Mouse (Mus musculus): ENCODE measurements around the gene Wasf1. TPM values are rescaled to one million over a fixed set of nuclear protein-coding genes. Genes with fewer than 3 reads are reported as not detected.
A peak's percentile ranks its signal among the peaks of the same experiment; 100 is the strongest.

Gene Wasf1
- polyA plus RNA-seq, 1 experiment from 2014 or later = 27.7 TPM

- Histone ChIP-seq H3K9ac (ENCODE audit: low read depth, low read length) (no peak overlapping the region), H3K9me3 (ENCODE audit: control insufficient read depth, low read length) (no peaks in the 10 kb centered on the region), H3K27me3 (ENCODE audit: control insufficient read depth, insufficient read depth, low read length) (no peaks in the 10 kb centered on the region), H3K36me3 (ENCODE audit: control insufficient read depth, insufficient read depth, low read length) (no peaks in the 10 kb centered on the region), H3K4me1 (ENCODE audit: control insufficient read depth, insufficient read depth, low read length) (no peaks in the 10 kb centered on the region), H3K27ac (ENCODE audit: low read depth, low read length) (no peak overlapping the region), H3K4me2 (replicated peaks; ENCODE audit: low read depth, low read length) (no peak overlapping the region), H3K4me3 (ENCODE audit: low read length) (no peak overlapping the region)
- WGBS = 59% methylated on average over 7 of the region's 7 CpGs
- ATAC-seq (ENCODE audit: low FRiP score, low TSS enrichment) = no peak
These were observed 23.5 kb downstream of the Wasf1 start for GRCm38 (mm10) chr10:40906802-40907201.

GRCm38 (mm10) chr10:40908580-40908979, 25.3 kb downstream of the Wasf1 start:
- Histone ChIP-seq H3K27me3 (ENCODE audit: control insufficient read depth, insufficient read depth, low read length) (no peaks in the 10 kb centered on the region), H3K27ac (ENCODE audit: low read depth, low read length) (no peak overlapping the region), H3K4me2 (replicated peaks; ENCODE audit: low read depth, low read length) (no peak overlapping the region), H3K36me3 (ENCODE audit: control insufficient read depth, insufficient read depth, low read length) (no peaks in the 10 kb centered on the region), H3K4me3 (ENCODE audit: low read length) (no peak overlapping the region), H3K9me3 (ENCODE audit: control insufficient read depth, low read length) (no peaks in the 10 kb centered on the region), H3K9ac (ENCODE audit: low read depth, low read length) (no peak overlapping the region), H3K4me1 (ENCODE audit: control insufficient read depth, insufficient read depth, low read length) (no peaks in the 10 kb centered on the region)
- ATAC-seq (ENCODE audit: low FRiP score, low TSS enrichment) = no peak
- 54% methylated on average over 2 of the region's 2 CpGs for WGBS

GRCm38 (mm10) chr10:40910811-40911210, 27.5 kb downstream of the Wasf1 start:
- ATAC-seq (ENCODE audit: low FRiP score, low TSS enrichment) = no peak
- no peak overlapping the region for H3K27ac ChIP-seq (ENCODE audit: low read depth, low read length)
- H3K4me2 ChIP-seq (replicated peaks; ENCODE audit: low read depth, low read length) = no peak overlapping the region
- H3K9ac ChIP-seq (ENCODE audit: low read depth, low read length) = no peak overlapping the region
- H3K9me3 ChIP-seq (ENCODE audit: control insufficient read depth, low read length) = no peaks in the 10 kb centered on the region
- no peaks in the 10 kb centered on the region for H3K4me1 ChIP-seq (ENCODE audit: control insufficient read depth, insufficient read depth, low read length)
- WGBS = 64% methylated on average over 2 of the region's 2 CpGs
- no peaks in the 10 kb centered on the region for H3K27me3 ChIP-seq (ENCODE audit: control insufficient read depth, insufficient read depth, low read length)
- H3K36me3 ChIP-seq (ENCODE audit: control insufficient read depth, insufficient read depth, low read length) = no peaks in the 10 kb centered on the region
- H3K4me3 ChIP-seq (ENCODE audit: low read length) = no peak overlapping the region

- WGBS = 84% methylated on average over 2 of the region's 2 CpGs
- H3K4me2 ChIP-seq (replicated peaks; ENCODE audit: low read depth, low read length) = no peak overlapping the region
These were observed 32.0 kb downstream of the Wasf1 start for GRCm38 (mm10) chr10:40915240-40915639.

GRCm38 (mm10) chr10:40918669-40919440, 35.6 kb downstream of the Wasf1 start:
- ATAC-seq (ENCODE audit: low FRiP score, low TSS enrichment) = no peak
- no peaks in the 10 kb centered on the region for H3K4me1 ChIP-seq (ENCODE audit: control insufficient read depth, insufficient read depth, low read length)
- no peak overlapping the region for H3K27ac ChIP-seq (ENCODE audit: low read depth, low read length)
- H3K36me3 ChIP-seq (ENCODE audit: control insufficient read depth, insufficient read depth, low read length) = no peaks in the 10 kb centered on the region; the same call in 1 of the 2 replicates
- no peaks in the 10 kb centered on the region for H3K27me3 ChIP-seq (ENCODE audit: control insufficient read depth, insufficient read depth, low read length)
- H3K4me3 ChIP-seq (ENCODE audit: low read length) = no peak overlapping the region
- H3K9ac ChIP-seq (ENCODE audit: low read depth, low read length) = no peak overlapping the region
- no peak overlapping the region for H3K4me2 ChIP-seq (replicated peaks; ENCODE audit: low read depth, low read length)
- H3K9me3 ChIP-seq (ENCODE audit: control insufficient read depth, low read length) = no peaks in the 10 kb centered on the region
- WGBS = 84% methylated on average over 8 of the region's 8 CpGs

More at GRCm38 (mm10) chr10:40915240-40915639, 32.0 kb downstream of the Wasf1 start:
- Histone ChIP-seq H3K27me3 (ENCODE audit: control insufficient read depth, insufficient read depth, low read length) (no peaks in the 10 kb centered on the region), H3K9me3 (ENCODE audit: control insufficient read depth, low read length) (no peaks in the 10 kb centered on the region), H3K4me3 (ENCODE audit: low read length) (no peak overlapping the region), H3K4me1 (ENCODE audit: control insufficient read depth, insufficient read depth, low read length) (no peaks in the 10 kb centered on the region), H3K36me3 (ENCODE audit: control insufficient read depth, insufficient read depth, low read length) (no peaks in the 10 kb centered on the region), H3K9ac (ENCODE audit: low read depth, low read length) (no peak overlapping the region), H3K27ac (ENCODE audit: low read depth, low read length) (no peak overlapping the region)
- ATAC-seq (ENCODE audit: low FRiP score, low TSS enrichment) = no peak

GRCm38 (mm10) chr10:40919464-40919863, 36.2 kb downstream of the Wasf1 start:
- ATAC-seq (ENCODE audit: low FRiP score, low TSS enrichment) = no peak
- Histone ChIP-seq H3K27ac (ENCODE audit: low read depth, low read length) (no peak overlapping the region), H3K4me3 (ENCODE audit: low read length) (no peak overlapping the region), H3K36me3 (ENCODE audit: control insufficient read depth, insufficient read depth, low read length) (no peaks in the 10 kb centered on the region; the same call in 1 of the 2 replicates), H3K9me3 (ENCODE audit: control insufficient read depth, low read length) (no peaks in the 10 kb centered on the region), H3K27me3 (ENCODE audit: control insufficient read depth, insufficient read depth, low read length) (no peaks in the 10 kb centered on the region), H3K4me2 (replicated peaks; ENCODE audit: low read depth, low read length) (no peak overlapping the region), H3K4me1 (ENCODE audit: control insufficient read depth, insufficient read depth, low read length) (no peaks in the 10 kb centered on the region), H3K9ac (ENCODE audit: low read depth, low read length) (no peak overlapping the region)
- WGBS = 70% methylated on average over 6 of the region's 6 CpGs

- Histone ChIP-seq H3K9me3 (ENCODE audit: control insufficient read depth, low read length) (no peaks in the 10 kb centered on the region), H3K4me2 (replicated peaks; ENCODE audit: low read depth, low read length) (no peak overlapping the region), H3K36me3 (ENCODE audit: control insufficient read depth, insufficient read depth, low read length) (peaks cover 21% of the 10 kb centered on the region), H3K4me3 (ENCODE audit: low read length) (no peak overlapping the region), H3K27me3 (ENCODE audit: control insufficient read depth, insufficient read depth, low read length) (no peaks in the 10 kb centered on the region), H3K4me1 (ENCODE audit: control insufficient read depth, insufficient read depth, low read length) (no peaks in the 10 kb centered on the region), H3K27ac (ENCODE audit: low read depth, low read length) (no peak overlapping the region), H3K9ac (ENCODE audit: low read depth, low read length) (no peak overlapping the region)
- 94% methylated on average over 8 of the region's 8 CpGs for WGBS
- no peak for ATAC-seq (ENCODE audit: low FRiP score, low TSS enrichment)
These were observed 49.7 kb downstream of the Wasf1 start for GRCm38 (mm10) chr10:40932995-40933394.

- H3K36me3 ChIP-seq (ENCODE audit: control insufficient read depth, insufficient read depth, low read length) = peaks cover 20% of the 10 kb centered on the region
These were observed 53.0 kb downstream of the Wasf1 start for GRCm38 (mm10) chr10:40936160-40936726.

GRCm38 (mm10) chr10:40937569-40937968, 54.3 kb downstream of the Wasf1 start:
- H3K4me1 ChIP-seq (ENCODE audit: control insufficient read depth, insufficient read depth, low read length) = no peaks in the 10 kb centered on the region
- peaks cover 13% of the 10 kb centered on the region for H3K36me3 ChIP-seq (ENCODE audit: control insufficient read depth, insufficient read depth, low read length)
- H3K9me3 ChIP-seq (ENCODE audit: control insufficient read depth, low read length) = no peaks in the 10 kb centered on the region
- no peak overlapping the region for H3K27ac ChIP-seq (ENCODE audit: low read depth, low read length)
- no peak overlapping the region for H3K4me3 ChIP-seq (ENCODE audit: low read length)
- H3K4me2 ChIP-seq (replicated peaks; ENCODE audit: low read depth, low read length) = no peak overlapping the region
- H3K27me3 ChIP-seq (ENCODE audit: control insufficient read depth, insufficient read depth, low read length) = no peaks in the 10 kb centered on the region
- no peak overlapping the region for H3K9ac ChIP-seq (ENCODE audit: low read depth, low read length)
- 95% methylated on average over 20 of the region's 20 CpGs for WGBS
- no peak for ATAC-seq (ENCODE audit: low FRiP score, low TSS enrichment)

More at GRCm38 (mm10) chr10:40936160-40936726, 53.0 kb downstream of the Wasf1 start:
- Histone ChIP-seq H3K9me3 (ENCODE audit: control insufficient read depth, low read length) (no peaks in the 10 kb centered on the region), H3K27ac (ENCODE audit: low read depth, low read length) (no peak overlapping the region), H3K9ac (ENCODE audit: low read depth, low read length) (no peak overlapping the region), H3K4me1 (ENCODE audit: control insufficient read depth, insufficient read depth, low read length) (no peaks in the 10 kb centered on the region), H3K27me3 (ENCODE audit: control insufficient read depth, insufficient read depth, low read length) (no peaks in the 10 kb centered on the region), H3K4me2 (replicated peaks; ENCODE audit: low read depth, low read length) (no peak overlapping the region), H3K4me3 (ENCODE audit: low read length) (no peak overlapping the region)
- WGBS = 73% methylated on average over 13 of the region's 13 CpGs
- 0 out of 2 replicates have a peak, but pooled peaks have one; percentile 68 for ATAC-seq (ENCODE audit: low FRiP score, low TSS enrichment)

All from kidney, embryonic 14.5 days (tissue).